Mouse (Mus musculus) frontal cortex, postnatal 25 days (tissue): ENCODE measurements around the gene Gm36210.

ENCODE experiments used
- DNase-seq, 2 experiments: peaks; one replicate each; pipeline ENCODE4 v3.0.0; 2022; ENCODE audit warnings: low spot score in 2 of 2

Gm36210 gene

GRCm38 (mm10) chr7:4922931-4923565 lies 16.7 kb upstream of the Gm36210 start:
- peak; percentile 65 to 67 for DNase-seq

- peak; percentile 77 to 80 for DNase-seq
These were observed 16.2 kb upstream of the Gm36210 start for GRCm38 (mm10) chr7:4922508-4922907.

- DNase-seq = no peak
These were observed 15.6 kb upstream of the Gm36210 start, which contains the start of gene Nat14 for GRCm38 (mm10) chr7:4921824-4922482. Gene Nat14 (plus strand): TSS chr7:4922028.

DNA sequence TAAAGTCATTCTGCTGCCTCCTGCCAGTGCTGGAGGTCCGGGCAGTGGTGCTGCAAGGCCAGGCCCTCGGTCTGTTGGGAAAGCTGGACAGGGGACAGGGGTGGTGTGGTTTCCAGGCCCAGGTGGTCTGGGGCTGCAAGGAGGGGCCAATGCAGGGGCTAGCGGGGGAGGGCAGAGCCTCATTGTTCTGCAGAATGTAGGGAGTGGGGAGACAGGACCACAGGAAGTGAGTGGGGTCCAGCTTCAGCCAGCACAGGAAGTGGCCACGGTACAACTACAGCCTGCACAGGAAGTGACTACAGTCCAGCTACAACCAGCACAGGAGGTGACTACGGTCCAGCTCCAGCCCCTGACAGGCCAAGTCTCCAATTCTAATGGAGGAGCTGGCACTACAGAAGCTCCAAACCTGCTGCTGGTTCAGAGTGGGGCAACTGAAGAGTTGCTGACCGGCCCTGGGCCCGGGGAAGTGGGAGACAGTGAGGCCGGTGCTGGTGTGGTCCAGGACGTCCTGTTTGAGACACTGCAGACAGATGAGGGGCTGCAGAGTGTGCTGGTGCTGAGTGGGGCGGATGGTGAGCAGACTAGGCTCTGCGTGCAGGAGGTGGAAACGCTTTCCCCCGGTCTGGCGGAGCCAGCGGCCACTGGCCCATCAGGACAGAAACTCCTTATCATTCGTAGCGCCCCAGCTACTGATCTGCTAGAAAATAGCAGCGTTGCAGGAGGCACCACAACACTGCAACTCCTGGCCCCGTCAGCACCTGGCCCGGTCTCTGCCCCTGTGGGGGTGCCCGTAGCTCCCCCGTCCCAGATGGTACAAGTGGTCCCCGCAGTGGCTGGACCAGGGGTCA lies 14.9 kb upstream of the Gm36210 start:
- no peak for DNase-seq

GRCm38 (mm10) chr7:4920496-4920895 lies 14.2 kb upstream of the Gm36210 start:
- DNase-seq = no peak

GRCm38 (mm10) chr7:4919971-4920370 lies 13.7 kb upstream of the Gm36210 start:
- no peak for DNase-seq

- no peak for DNase-seq
These were observed 12.8 kb upstream of the Gm36210 start for GRCm38 (mm10) chr7:4919096-4919495.

- DNase-seq = no peak
These were observed 12.4 kb upstream of the Gm36210 start for GRCm38 (mm10) chr7:4918681-4919080.

DNA sequence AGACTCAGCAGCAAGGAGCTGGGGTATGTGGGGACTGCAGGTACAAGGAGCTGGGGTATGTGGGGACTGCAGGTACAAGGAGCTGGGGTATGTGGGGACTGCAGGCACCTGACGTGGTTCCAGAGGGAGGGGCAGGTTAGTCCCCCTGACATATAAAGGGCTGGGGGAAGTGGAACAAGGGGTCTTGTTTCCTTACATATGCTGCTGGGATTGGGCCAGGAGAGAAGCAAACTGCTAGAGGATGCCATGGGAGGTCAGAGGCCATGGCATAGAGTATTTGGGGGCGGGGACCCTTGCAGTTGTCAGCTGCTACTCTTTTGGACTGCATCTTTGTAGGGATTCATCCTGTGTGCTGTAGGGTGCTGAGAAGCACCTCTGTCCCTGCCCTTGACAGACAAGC lies 11.2 kb upstream of the Gm36210 start:
- no peak for DNase-seq

GRCm38 (mm10) chr7:4915669-4916416 lies 9.5 kb upstream of the Gm36210 start:
- no peak for DNase-seq

DNA sequence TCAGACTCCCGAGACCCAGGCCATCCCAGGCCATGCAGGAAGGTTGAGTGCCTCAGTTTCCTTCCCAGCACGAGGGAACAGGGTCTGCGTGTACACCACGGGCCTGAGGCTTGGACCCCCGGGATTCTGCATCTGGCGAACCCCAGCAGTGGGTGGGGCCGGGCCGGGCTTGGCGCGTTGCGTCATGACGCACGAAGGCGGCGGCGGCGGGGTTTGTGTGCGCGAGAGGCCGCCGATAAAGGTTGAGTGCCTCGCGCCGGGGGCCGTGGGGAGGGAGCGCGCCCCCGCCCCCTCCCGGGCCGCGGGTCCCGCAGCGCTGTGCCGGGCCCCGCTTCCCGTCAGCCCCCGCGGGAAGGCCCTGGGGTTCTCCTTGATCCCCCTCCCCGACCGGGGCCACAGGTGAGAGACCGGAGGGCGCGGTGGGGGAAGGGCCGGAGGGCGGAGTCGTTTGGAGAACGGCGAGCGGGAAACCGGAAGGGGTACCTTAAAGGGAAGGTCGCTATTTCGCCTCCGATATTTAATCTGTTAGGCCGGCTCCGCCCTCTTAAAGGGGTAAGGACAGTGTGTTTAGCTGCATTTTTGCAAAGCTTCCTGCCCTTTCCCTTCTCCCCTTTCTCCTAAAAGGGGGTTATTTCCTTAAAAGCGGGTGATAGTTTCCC lies 8.8 kb upstream of the Gm36210 start, which contains the start of gene Zfp628:
Zfp628 (plus strand) TSS at position 211 of the 659 bp plus-strand sequence.
- peak; percentile 90 to 91 for DNase-seq

GRCm38 (mm10) chr7:4912248-4912647 lies 5.9 kb upstream of the Gm36210 start:
- DNase-seq = no peak

- peak in 1 of 2 experiments; percentile 59 for DNase-seq
These were observed 5.2 kb upstream of the Gm36210 start for GRCm38 (mm10) chr7:4911561-4911960.

DNA sequence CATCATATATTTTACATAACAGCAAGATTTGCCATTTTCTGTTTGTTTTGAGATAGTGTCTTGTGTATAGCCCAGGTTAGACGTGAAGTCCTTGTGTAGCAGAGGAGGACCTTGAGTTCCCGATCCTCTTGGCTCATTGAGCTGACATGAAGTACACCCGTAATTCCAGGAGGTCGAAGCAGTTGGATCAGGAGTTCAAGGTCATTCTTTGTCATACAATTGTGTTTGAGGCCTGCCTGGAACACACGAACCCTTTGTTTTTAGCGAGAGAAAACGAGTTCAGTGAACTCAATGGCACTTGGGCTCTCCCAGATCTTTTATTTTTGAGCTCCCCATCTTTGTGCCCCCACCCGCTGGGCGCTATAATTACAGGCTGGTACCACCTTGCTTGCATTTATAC lies 3.9 kb downstream of the Gm36210 start:
- no peak for DNase-seq

GRCm38 (mm10) chr7:4901171-4901570 lies 5.1 kb downstream of the Gm36210 start:
- no peak for DNase-seq

- DNase-seq = no peak
These were observed 5.8 kb downstream of the Gm36210 start for GRCm38 (mm10) chr7:4900523-4900851.

DNA sequence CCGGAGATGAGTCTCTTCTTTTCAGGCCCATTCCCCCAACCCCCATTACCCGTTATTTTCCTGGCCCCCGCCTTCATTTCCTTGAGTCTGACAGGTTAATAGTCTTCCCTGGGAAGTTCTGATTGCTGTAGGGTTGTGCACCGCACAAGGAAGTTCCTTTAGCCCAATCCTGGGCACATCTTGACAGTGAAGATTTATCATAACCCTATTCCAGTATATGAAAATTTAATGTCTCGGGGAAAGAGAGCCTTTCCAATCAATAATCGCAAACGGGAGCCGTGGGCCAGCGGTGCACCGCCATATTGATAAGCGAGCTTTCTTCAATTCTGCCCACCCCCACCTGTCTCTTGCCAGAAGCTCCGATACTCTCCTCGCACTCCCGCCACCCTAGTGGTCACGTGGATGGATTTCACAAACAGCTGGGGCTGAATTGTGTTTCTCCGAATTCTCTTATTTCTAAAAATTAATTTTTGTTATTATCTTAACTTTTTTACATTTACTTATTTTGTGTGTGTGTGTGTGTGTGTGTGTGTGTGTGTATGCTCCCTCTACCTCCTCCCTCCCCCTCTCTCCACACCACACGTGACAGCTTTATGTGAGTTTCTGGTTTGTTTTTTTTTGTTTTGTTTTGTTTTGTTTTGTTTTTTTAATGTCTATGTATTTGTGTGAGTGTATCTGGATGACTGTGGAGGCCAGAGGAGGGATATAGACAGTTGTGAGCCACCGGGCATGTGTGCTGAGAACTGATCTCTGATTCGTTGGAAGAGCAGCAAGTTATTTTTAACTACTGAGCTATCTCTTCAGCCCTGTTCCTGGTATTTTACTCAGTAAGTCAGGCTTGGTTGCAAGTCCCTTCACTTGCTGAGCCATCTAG lies 6.4 kb downstream of the Gm36210 start:
- DNase-seq = no peak

DNA sequence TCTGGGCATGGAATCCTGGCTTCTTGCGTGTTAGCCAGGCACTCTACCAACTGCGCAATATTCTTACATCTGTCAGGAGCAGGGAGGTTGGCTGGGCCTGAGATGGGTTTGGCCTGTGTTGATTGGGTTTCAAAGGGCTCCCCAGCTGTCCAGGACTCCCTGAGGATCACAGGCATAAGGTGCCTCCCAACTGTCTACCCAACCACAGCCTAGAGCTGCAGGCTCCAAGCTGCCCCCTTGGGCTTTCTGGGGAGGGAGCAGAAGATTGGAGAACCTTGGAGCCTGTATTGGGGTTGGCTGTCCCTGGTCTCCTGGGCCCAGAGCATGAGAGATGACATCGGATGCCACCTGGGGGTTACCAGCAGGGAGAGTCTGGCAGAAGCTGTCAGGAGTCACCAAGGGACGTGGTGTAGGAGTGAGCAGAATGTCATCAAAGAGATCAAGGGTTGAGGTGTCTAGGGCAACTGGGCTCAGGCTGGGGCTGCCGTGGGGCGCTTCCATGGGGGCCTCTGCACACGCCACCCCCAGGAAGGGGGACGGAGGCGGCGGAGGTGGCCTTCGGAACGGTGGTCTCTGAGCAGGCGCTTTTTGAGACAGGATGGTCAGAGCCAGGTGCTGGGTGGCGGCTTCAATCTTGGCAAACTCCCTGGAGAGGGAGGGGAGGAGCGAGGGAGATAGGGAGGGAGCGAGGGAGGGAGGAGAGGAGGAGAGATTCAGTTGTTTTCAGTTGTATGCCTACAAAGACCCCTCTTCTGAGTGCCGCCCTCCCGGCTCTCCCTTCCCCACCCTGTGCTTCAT lies 7.3 kb downstream of the Gm36210 start:
- no peak for DNase-seq

DNA sequence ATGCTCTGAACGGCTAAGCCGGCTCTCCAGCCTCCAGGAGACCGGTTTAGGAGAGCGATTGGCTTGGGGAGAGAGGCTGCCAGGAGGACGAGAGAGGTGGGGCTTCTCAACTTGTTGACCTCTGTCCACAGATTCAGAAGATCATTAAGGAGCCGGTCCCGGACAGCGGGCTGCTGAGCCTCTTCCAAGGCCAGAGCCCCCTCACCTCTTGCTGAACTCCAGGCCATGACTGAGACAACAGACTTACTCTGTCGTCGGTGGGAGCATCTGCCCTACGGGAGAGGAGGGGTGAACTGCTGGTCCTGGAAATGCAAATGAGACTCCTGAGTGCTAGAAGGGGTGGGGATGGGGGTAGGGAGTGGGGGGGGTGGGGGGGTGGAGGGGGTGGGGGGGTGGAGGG lies 11.1 kb downstream of the Gm36210 start:
- no peak for DNase-seq

GRCm38 (mm10) chr7:4886680-4887079 lies 19.6 kb downstream of the Gm36210 start:
- DNase-seq = no peak
